Comparison of ENCODE assay signal across 8 mouse cellular contexts in genomic region chr15:96699521-96700511, GRCm38 (mm10). TPM values are rescaled to one million over a fixed set of nuclear protein-coding genes. Genes with fewer than 3 reads are reported as not detected.
DNase-seq lines count a peak whose midpoint lies in the region; ATAC-seq lines count a peak whose summit lies in the region.

Gene Slc38a2 (minus strand): TSS chr15:96699730.

- ATAC-seq in erythroid progenitor cell, adult 5-6 weeks (replicated peaks; ENCODE audit: low FRiP score, poor library complexity, severe bottlenecking), result peak; percentile 79
- peak; percentile 81 for ATAC-seq in heart, embryonic 13.5 days (ENCODE audit: extremely low read depth, insufficient number of reproducible peaks, low FRiP score, low TSS enrichment)
- ATAC-seq in liver, embryonic 11.5 days (replicated peaks; ENCODE audit: low FRiP score), result peak; percentile 85

- H3K9me3 ChIP-seq in heart, embryonic 13.5 days, result no peaks in the 10 kb centered on the region
- no peaks in the 10 kb centered on the region for H3K9me3 ChIP-seq in liver, embryonic 11.5 days (ENCODE audit: control insufficient read depth, low read length)

- no peaks in the 10 kb centered on the region for H3K27me3 ChIP-seq in heart, embryonic 13.5 days (replicated peaks)
- H3K27me3 ChIP-seq in liver, embryonic 11.5 days (replicated peaks; ENCODE audit: control insufficient read depth, insufficient read depth, low read length), result no peaks in the 10 kb centered on the region
- H3K27me3 ChIP-seq in splenic B cell, adult 2 months (ENCODE audit: control insufficient read depth, insufficient read depth, low read length, poor library complexity, severe bottlenecking), result no peaks in the 10 kb centered on the region

- peak within 1 kb of the TSS; percentile 100 for H3K9ac ChIP-seq in heart, embryonic 13.5 days
- peak within 1 kb of the TSS; percentile 99 for H3K9ac ChIP-seq in liver, embryonic 11.5 days (ENCODE audit: low read depth, low read length)

- H3K4me2 ChIP-seq in heart, embryonic 13.5 days, result peak within 1 kb of the TSS; percentile 85
- peak within 1 kb of the TSS; percentile 93 for H3K4me2 ChIP-seq in liver, embryonic 11.5 days

- H3K36me3 ChIP-seq in heart, embryonic 13.5 days, result peaks cover 37% of the 10 kb centered on the region
- H3K36me3 ChIP-seq in liver, embryonic 11.5 days (ENCODE audit: control insufficient read depth, insufficient read depth, low read length), result peaks cover 30% of the 10 kb centered on the region
- peaks cover 15% of the 10 kb centered on the region; the same call in 1 of the 2 replicates for H3K36me3 ChIP-seq in splenic B cell, adult 2 months (ENCODE audit: control insufficient read depth, insufficient read depth, low read length, poor library complexity, severe bottlenecking)

- DNase-seq in CD4-positive helper T cell, adult 2 months (ENCODE audit: low read depth, low spot score), result peak; percentile 94
- peak; percentile 96 for DNase-seq in kidney, postnatal 10 days
- peak; percentile 87 for DNase-seq in liver, embryonic 11.5 days (ENCODE audit: low spot score)
- DNase-seq in naive thymus-derived CD4-positive, alpha-beta T cell, adult 2 months (ENCODE audit: low read depth), result peak; percentile 95
- DNase-seq in splenic B cell, adult 2 months (ENCODE audit: low read depth, low spot score), result peak; percentile 93

- H3K4me1 ChIP-seq in brown adipose tissue, adult 24 weeks (ENCODE audit: control insufficient read depth, insufficient read depth, insufficient read length, low read length), result peaks cover 10% of the 10 kb centered on the region; the same call in 1 of the 2 replicates
- H3K4me1 ChIP-seq in heart, embryonic 13.5 days, result peaks cover 40% of the 10 kb centered on the region
- peaks cover 27% of the 10 kb centered on the region for H3K4me1 ChIP-seq in liver, embryonic 11.5 days (replicated peaks; ENCODE audit: control insufficient read depth, insufficient read depth, low read length)

- peak within 1 kb of the TSS; percentile 97 for H3K27ac ChIP-seq in brown adipose tissue, adult 24 weeks (replicated peaks; ENCODE audit: low read depth, low read length)
- H3K27ac ChIP-seq in heart, embryonic 13.5 days (replicated peaks), result peak within 1 kb of the TSS; percentile 100
- H3K27ac ChIP-seq in liver, embryonic 11.5 days (ENCODE audit: low read depth, low read length), result peak within 1 kb of the TSS; percentile 97

- H3K4me3 ChIP-seq in brown adipose tissue, adult 24 weeks (ENCODE audit: insufficient read depth, low read depth, low read length), result peak within 1 kb of the TSS; percentile 92
- peak within 1 kb of the TSS; percentile 94 for H3K4me3 ChIP-seq in heart, embryonic 13.5 days
- H3K4me3 ChIP-seq in liver, embryonic 11.5 days (ENCODE audit: low read depth, low read length), result peak within 1 kb of the TSS; percentile 94

- WGBS in heart, embryonic 13.5 days, result under 1% methylated on average over 70 of the region's 76 CpGs
- WGBS in liver, embryonic 11.5 days, result under 1% methylated on average over 75 of the region's 76 CpGs

RNA-seq across cellular contexts. Expression of gene Slc38a2, which starts in this region (rescaled TPM):
- polyA plus RNA-seq in brown adipose tissue, adult 24 weeks (2012; ENCODE audit: insufficient read depth, insufficient read length, missing spikeins), result 25.0 and 41.1 TPM in 2 replicates
- total RNA-seq in erythroid progenitor cell, adult 5-6 weeks (2015; ENCODE audit: low replicate concordance), result 58.0 and 85.9 TPM in 2 replicates
- total RNA-seq in erythroid progenitor cell, adult 5-6 weeks (2017; ENCODE audit: low replicate concordance), result 38.4 and 47.4 TPM in 2 replicates
- 115 and 119 TPM in 2 replicates for polyA plus RNA-seq in heart, embryonic 13.5 days (2015; fragmentation: Nextera tagmentation; extraction: Ambion mirVana)
- polyA plus RNA-seq in liver, embryonic 11.5 days (2014; fragmentation: Nextera tagmentation; extraction: Ambion mirVana), result 111 and 116 TPM in 2 replicates

Comparison
In these comparisons a context has a peak if more than half of its experiments do, and no peak if none do; other contexts are left out.
1. Peak in every context shown above with its lines: DNase-seq, ATAC-seq, H3K4me3 ChIP-seq and H3K27ac ChIP-seq.